Mouse (Mus musculus) layer of hippocampus, postnatal 36 days (tissue): ENCODE results near the gene Eva1c. TPM values are rescaled to one million over a fixed set of nuclear protein-coding genes. Genes with fewer than 3 reads are reported as not detected.
A peak's percentile ranks its signal among the peaks of the same experiment; 100 is the strongest.

Experiments used
- DNase-seq, 2 experiments: peaks; one replicate each; pipeline ENCODE4 v3.0.0; 2022
- total RNA-seq, 2 experiments: library from RNA; stranded (reverse); gene quantifications; 2 replicates each; pipeline ENCODE4 v1.2.3; 2021

Gene Eva1c
- total RNA-seq, 2 experiments from 2014 or later = 1.3 to 2.1 TPM

DNA sequence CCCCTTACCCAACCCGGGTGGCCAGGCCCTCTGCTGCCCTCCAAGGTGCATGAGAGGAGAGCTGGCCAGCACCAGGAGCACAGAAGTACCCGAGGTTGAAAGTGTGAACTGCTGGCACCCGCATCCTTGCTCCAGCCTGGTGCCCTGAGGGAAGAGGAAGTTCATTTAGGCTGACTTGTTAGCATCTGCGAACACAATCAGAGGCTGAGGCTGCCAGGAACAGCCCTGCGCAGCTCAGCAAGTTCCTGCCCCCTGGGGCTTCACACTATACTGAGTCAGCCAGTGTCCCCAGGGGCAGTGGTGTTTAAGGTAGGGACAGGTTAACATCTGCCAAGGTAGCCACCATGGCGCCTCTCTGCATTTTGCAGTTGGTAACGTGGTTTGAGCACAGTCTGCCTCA lies 41.6 kb downstream of the Eva1c start:
- DNase-seq = no peak

- DNase-seq = no peak
These were observed 42.8 kb downstream of the Eva1c start for GRCm38 (mm10) chr16:90869361-90869760.

- no peak for DNase-seq
These were observed 46.4 kb downstream of the Eva1c start for GRCm38 (mm10) chr16:90872936-90873335.

GRCm38 (mm10) chr16:90874536-90874935 lies 48.0 kb downstream of the Eva1c start:
- DNase-seq = no peak

DNA sequence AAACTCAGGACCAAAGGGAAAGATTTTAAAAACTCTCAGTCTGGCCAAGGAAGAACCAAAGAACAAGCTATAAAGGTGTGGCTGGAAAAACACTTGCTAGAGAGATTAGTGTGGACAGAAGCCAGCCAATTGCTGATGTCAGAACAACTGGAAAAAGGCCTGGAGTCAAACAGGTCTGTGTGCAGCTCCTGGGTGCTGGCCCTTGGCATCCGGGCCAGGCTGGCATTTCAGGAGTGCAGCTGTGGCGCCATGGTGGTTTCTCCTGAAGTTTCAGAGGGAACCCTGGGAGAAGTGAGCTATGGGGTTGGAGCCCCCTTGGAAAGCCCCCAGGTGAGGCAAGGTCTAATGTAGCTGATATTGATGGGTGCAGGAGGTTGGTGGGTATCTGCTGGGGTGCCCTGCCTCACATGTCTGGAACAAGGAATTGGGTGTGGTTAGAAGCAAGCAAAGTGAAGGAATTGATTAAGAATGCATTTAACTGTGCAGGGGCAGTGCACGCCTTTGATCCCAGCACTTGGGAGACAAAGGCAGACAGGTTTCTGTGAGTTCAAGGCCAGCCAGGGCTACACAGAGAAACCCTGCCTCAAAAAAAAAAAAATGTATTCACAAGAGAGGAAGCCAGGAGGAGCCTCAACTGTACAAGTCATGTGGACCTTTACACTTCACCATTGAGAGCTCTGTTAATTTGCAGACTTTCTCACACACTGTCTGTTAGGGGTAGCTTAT lies 51.8 kb downstream of the Eva1c start:
- no peak for DNase-seq

GRCm38 (mm10) chr16:90882501-90882977 lies 56.0 kb downstream of the Eva1c start:
- no peak for DNase-seq

- DNase-seq = no peak
These were observed 58.8 kb downstream of the Eva1c start for GRCm38 (mm10) chr16:90885351-90885750.

GRCm38 (mm10) chr16:90885781-90886565 lies 59.5 kb downstream of the Eva1c start:
- peak in 1 of 2 experiments; percentile 26 for DNase-seq

DNA sequence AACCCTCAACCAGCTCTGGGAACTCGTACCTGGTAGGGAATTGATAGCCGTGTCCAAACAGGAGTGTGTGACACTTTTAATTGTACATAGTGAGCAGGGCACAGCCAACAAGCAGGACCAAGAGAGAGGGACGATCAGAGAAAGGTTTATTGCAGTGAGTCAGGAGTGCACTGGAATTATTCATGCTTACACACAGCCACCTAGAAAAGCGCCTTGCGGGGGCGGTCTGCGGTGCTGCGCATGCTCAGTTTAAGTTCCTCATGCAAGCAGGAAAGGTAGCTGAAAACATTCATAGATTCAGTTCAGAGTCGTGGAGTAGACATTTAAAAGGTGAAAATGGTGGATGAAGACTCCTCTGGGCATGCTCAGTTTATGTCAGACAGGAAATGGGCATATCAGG lies 64.2 kb downstream of the Eva1c start:
- no peak for DNase-seq

- no peak for DNase-seq
These were observed 65.1 kb downstream of the Eva1c start for GRCm38 (mm10) chr16:90891601-90892000.

DNA sequence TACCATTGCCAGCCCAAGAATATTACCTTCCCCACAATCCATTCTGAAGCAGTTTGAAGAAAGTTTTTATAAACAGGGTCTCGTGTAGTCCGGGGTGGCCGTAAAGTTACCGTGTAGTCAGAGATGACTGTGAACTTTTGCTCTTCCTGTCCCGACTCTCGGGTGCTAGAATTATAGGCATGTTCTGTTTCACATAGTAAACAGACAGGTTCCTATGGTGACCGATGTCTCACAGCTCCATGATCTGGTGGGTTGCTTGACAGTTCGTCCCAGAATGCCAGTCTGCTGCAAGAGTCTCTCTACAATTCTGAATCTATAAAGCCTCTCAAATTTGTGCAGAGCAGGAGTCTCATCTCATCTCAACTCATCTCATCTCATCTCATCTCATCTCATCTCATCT lies 65.6 kb downstream of the Eva1c start:
- DNase-seq = no peak

- peak in 1 of 2 experiments; percentile 15 for DNase-seq
These were observed 66.5 kb downstream of the Eva1c start for GRCm38 (mm10) chr16:90893019-90893418.

GRCm38 (mm10) chr16:90893792-90894191 lies 67.3 kb downstream of the Eva1c start:
- DNase-seq = no peak

DNA sequence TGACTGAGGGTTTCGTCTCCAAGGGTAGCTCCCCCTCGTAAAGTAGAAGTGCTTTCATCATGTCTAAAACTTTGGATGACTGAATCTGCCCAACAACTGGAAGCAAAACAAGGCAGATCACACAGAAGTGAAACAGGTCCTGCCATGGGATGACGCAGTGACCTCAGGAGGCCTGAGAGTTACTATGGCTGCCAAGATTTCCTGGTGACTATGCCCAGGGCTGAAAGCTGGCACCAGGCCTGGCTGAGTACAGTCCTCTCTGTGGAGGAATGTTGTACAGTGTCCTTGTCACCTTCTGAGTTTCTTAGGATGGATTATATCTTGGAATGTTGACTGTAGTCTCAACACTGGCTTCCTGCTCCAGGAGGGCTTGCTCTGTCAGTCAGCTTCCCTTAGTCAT lies 71.1 kb downstream of the Eva1c start:
- DNase-seq = no peak

DNA sequence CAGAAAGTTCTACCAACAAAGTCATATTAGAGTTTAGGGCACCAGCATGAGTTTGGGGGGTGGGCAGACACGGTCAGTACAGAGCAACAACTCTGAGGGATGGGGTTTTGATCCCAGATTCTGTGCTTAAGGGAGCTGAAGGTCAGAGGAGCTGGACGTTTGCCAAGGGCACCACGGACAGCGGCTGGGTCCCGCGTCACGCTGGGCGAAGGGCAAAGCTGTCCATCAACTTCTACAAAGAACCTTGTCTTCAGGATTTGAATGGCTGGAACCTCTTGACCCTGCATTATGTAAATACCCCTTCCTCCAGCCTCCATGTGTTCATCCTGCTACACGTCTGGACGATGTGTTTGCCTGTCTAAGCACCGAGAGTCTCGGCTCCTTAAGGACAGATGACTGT lies 73.0 kb downstream of the Eva1c start:
- no peak for DNase-seq

GRCm38 (mm10) chr16:90901364-90901763 lies 74.8 kb downstream of the Eva1c start:
- no peak for DNase-seq

GRCm38 (mm10) chr16:90903300-90903699 lies 76.8 kb downstream of the Eva1c start:
- DNase-seq = no peak

GRCm38 (mm10) chr16:90907250-90907649 lies 80.7 kb downstream of the Eva1c start:
- DNase-seq = no peak

DNA sequence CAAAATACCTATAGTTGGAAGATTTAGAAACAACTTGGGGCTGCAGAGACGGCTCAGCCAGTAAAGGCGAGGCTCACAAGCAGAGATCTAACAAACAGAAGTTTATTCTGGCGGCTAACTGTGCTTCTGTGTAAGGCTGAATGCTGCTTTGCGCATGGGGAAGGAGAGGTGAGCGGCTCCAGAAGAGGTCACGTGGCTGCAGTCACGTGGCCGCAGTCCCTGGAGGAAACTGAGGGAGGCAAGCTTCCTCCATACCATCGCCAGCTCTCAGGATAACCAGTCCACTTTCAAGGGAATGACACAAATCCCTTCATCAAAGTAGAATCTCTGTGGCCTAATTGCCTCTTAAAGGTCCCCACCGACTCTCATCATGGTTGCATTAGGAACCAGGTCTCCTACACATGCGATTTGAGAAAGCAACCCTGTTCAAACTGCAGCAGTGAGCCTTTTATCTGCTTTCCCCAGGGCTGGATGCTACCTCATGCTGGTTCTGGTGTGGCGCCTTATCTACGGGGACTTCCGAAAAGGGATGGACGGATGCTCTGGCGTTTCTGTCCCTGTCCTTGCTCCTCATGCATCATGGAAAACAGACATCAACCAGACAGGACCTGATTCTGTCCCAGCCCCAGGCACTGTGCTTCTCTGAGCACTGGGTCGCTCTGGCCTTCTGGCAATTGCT lies 84.5 kb downstream of the Eva1c start:
- DNase-seq = no peak

- DNase-seq = no peak
These were observed 85.2 kb downstream of the Eva1c start for GRCm38 (mm10) chr16:90911766-90912165.

DNA sequence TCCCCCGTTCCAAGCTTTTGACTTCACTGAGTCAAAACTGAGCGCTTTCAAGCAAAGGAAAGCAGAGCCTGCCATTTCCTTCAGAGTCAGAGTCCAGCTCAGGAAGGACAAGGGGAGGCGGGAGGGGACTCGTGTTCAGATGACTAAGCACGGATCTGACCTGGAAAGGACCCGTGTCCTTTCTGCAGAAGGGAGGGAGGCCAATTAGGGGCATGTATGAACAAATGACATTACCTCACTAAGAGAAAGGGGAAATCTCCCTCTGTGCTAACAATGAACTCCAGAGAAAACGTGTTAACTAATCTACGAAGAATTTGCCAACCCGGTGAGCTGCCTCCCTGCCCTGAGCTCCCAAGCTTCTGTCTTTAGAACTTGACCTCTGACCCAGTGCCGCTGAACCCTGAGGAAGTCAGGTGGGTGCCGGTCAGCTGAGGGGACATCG lies 89.5 kb downstream of the Eva1c start:
- no peak for DNase-seq

GRCm38 (mm10) chr16:90917156-90917555 lies 90.6 kb downstream of the Eva1c start:
- no peak for DNase-seq
